Mouse (Mus musculus) embryonic facial prominence, embryonic 12.5 days (tissue): ENCODE data around the gene Klhdc2. TPM values are rescaled to one million over a fixed set of nuclear protein-coding genes. Genes with fewer than 3 reads are reported as not detected.

Experiments
- ATAC-seq: fragments of 200-750 bp; cut with Nextera tagmentation; 2 replicates; pipeline ENCODE4 v1.8.0; 2017; ENCODE audit not compliant: insufficient number of reproducible peaks, insufficient read depth, low FRiP score, low TSS enrichment
- H3K27ac ChIP-seq: fragments of 300-500 bp; sonication (generic); 2 replicates; pipeline ENCODE4 v1.5.1; 2016; ENCODE audit warnings: mild to moderate bottlenecking
- H3K27me3 ChIP-seq: fragments of 300-500 bp; sonication (generic); 2 replicates; pipeline ENCODE4 v1.6.1; 2016; ENCODE audit warnings: mild to moderate bottlenecking, moderate library complexity
- H3K36me3 ChIP-seq: fragments of 300-500 bp; sonication (generic); 2 replicates; pipeline ENCODE4 v1.6.1; 2016; ENCODE audit warnings: mild to moderate bottlenecking
- H3K4me1 ChIP-seq: fragments of 300-500 bp; sonication (generic); 2 replicates; pipeline ENCODE4 v1.6.1; 2016
- H3K4me2 ChIP-seq: fragments of 300-500 bp; sonication (generic); replicated peaks from 2 replicates; pipeline ENCODE4 v1.6.1; 2016; ENCODE audit warnings: mild to moderate bottlenecking, moderate library complexity
- H3K4me3 ChIP-seq: fragments of 300-500 bp; sonication (generic); 2 replicates; pipeline ENCODE4 v1.5.1; 2016; ENCODE audit warnings: mild to moderate bottlenecking
- H3K9ac ChIP-seq: fragments of 300-500 bp; sonication (generic); 2 replicates; pipeline ENCODE4 v1.6.1; 2016; ENCODE audit warnings: mild to moderate bottlenecking, moderate library complexity
- H3K9me3 ChIP-seq: fragments of 300-500 bp; sonication (generic); 2 replicates; pipeline ENCODE4 v1.6.1; 2016; ENCODE audit warnings: mild to moderate bottlenecking, moderate library complexity
- WGBS: fragments of 180-500 bp; shearing (Covaris S2); methylation state at CpG from one replicate; pipeline ENCODE4 v1.1.7; 2016; 5-methylcytosine and 5-hydroxymethylcytosine counted together
- polyA plus RNA-seq: library from polyadenylated mRNA; unstranded; fragments of >200 nt; fragmentation: Nextera tagmentation; extraction: Ambion mirVana; gene quantifications from 2 replicates; pipeline ENCODE4 v1.2.1, GENCODE M21; 2016

The Klhdc2 gene
- polyA plus RNA-seq, 1 experiment from 2014 or later: 199 TPM

GRCm38 (mm10) chr12:69304051-69304450, 7.6 kb downstream of the Klhdc2 start:
- Histone ChIP-seq H3K27ac (no peak overlapping the region), H3K27me3 (no peaks in the 10 kb centered on the region), H3K9me3 (no peaks in the 10 kb centered on the region), H3K36me3 (peaks cover 82% of the 10 kb centered on the region), H3K4me1 (peaks cover 7% of the 10 kb centered on the region), H3K4me3 (no peak overlapping the region), H3K4me2 (no peak overlapping the region), H3K9ac (no peak overlapping the region)
- ATAC-seq: no peak
- 95% methylated on average over 2 of the region's 2 CpGs for WGBS

- H3K36me3 ChIP-seq: peaks cover 93% of the 10 kb centered on the region
- H3K9ac ChIP-seq: no peak overlapping the region
- no peak overlapping the region for H3K4me3 ChIP-seq
- H3K9me3 ChIP-seq: no peaks in the 10 kb centered on the region
- WGBS: 94% methylated on average over 7 of the region's 7 CpGs
- H3K27me3 ChIP-seq: no peaks in the 10 kb centered on the region
- H3K4me2 ChIP-seq: no peak overlapping the region
- H3K4me1 ChIP-seq: no peaks in the 10 kb centered on the region
- H3K27ac ChIP-seq: no peak overlapping the region
- ATAC-seq: no peak
Measured at GRCm38 (mm10) chr12:69306333-69306732, 9.9 kb downstream of the Klhdc2 start.

- 94% methylated on average over 4 of the region's 4 CpGs for WGBS
- Histone ChIP-seq H3K4me2 (no peak overlapping the region), H3K27ac (no peak overlapping the region), H3K9me3 (no peaks in the 10 kb centered on the region), H3K4me3 (no peak overlapping the region), H3K27me3 (no peaks in the 10 kb centered on the region), H3K9ac (no peak overlapping the region), H3K36me3 (peaks cover 85% of the 10 kb centered on the region), H3K4me1 (no peaks in the 10 kb centered on the region)
- ATAC-seq: no peak
Measured at GRCm38 (mm10) chr12:69309659-69310058, 13.2 kb downstream of the Klhdc2 start.

GRCm38 (mm10) chr12:69318431-69318830, 21.9 kb downstream of the Klhdc2 start:
- Histone ChIP-seq H3K27me3 (no peaks in the 10 kb centered on the region), H3K27ac (no peak overlapping the region), H3K9ac (no peak overlapping the region), H3K4me1 (no peaks in the 10 kb centered on the region), H3K9me3 (no peaks in the 10 kb centered on the region), H3K4me3 (no peak overlapping the region), H3K36me3 (peaks cover 67% of the 10 kb centered on the region), H3K4me2 (no peak overlapping the region)
- no peak for ATAC-seq

GRCm38 (mm10) chr12:69331187-69331586, 34.7 kb downstream of the Klhdc2 start:
- Histone ChIP-seq H3K4me1 (no peaks in the 10 kb centered on the region), H3K4me2 (no peak overlapping the region), H3K4me3 (no peak overlapping the region), H3K9me3 (no peaks in the 10 kb centered on the region), H3K9ac (no peak overlapping the region), H3K27me3 (no peaks in the 10 kb centered on the region), H3K36me3 (peaks cover 49% of the 10 kb centered on the region), H3K27ac (no peak overlapping the region)
- 89% methylated on average over 3 of the region's 3 CpGs for WGBS
- ATAC-seq: no peak

GRCm38 (mm10) chr12:69332147-69332546, 35.7 kb downstream of the Klhdc2 start:
- H3K4me1 ChIP-seq: no peaks in the 10 kb centered on the region
- H3K4me2 ChIP-seq: no peak overlapping the region
- peaks cover 53% of the 10 kb centered on the region for H3K36me3 ChIP-seq
- H3K27ac ChIP-seq: no peak overlapping the region
- no peak overlapping the region for H3K9ac ChIP-seq
- no peak for ATAC-seq
- no peaks in the 10 kb centered on the region for H3K27me3 ChIP-seq
- H3K4me3 ChIP-seq: no peak overlapping the region
- H3K9me3 ChIP-seq: no peaks in the 10 kb centered on the region
- WGBS: 97% methylated on average over 1 of the region's 1 CpGs

- 86% methylated on average over 2 of the region's 2 CpGs for WGBS
- Histone ChIP-seq H3K4me2 (no peak overlapping the region), H3K27ac (no peak overlapping the region), H3K4me1 (no peaks in the 10 kb centered on the region), H3K27me3 (no peaks in the 10 kb centered on the region), H3K36me3 (peaks cover 53% of the 10 kb centered on the region), H3K9ac (no peak overlapping the region), H3K4me3 (no peak overlapping the region), H3K9me3 (no peaks in the 10 kb centered on the region)
- no peak for ATAC-seq
Measured at GRCm38 (mm10) chr12:69333547-69333946, 37.1 kb downstream of the Klhdc2 start.

- Histone ChIP-seq H3K27ac (no peak overlapping the region), H3K4me3 (no peak overlapping the region), H3K9ac (no peak overlapping the region), H3K27me3 (no peaks in the 10 kb centered on the region), H3K4me1 (no peaks in the 10 kb centered on the region), H3K9me3 (no peaks in the 10 kb centered on the region), H3K4me2 (no peak overlapping the region), H3K36me3 (peaks cover 61% of the 10 kb centered on the region)
- ATAC-seq: no peak
- 87% methylated on average over 2 of the region's 2 CpGs for WGBS
Measured at GRCm38 (mm10) chr12:69349928-69350327, 53.4 kb downstream of the Klhdc2 start.

GRCm38 (mm10) chr12:69351685-69352084, 55.2 kb downstream of the Klhdc2 start:
- no peak overlapping the region for H3K27ac ChIP-seq
- no peak overlapping the region for H3K4me3 ChIP-seq
- no peak overlapping the region for H3K4me2 ChIP-seq
- 91% methylated on average over 1 of the region's 1 CpGs for WGBS
- no peaks in the 10 kb centered on the region for H3K27me3 ChIP-seq
- no peaks in the 10 kb centered on the region for H3K4me1 ChIP-seq
- peaks cover 48% of the 10 kb centered on the region for H3K36me3 ChIP-seq
- H3K9ac ChIP-seq: no peak overlapping the region
- no peaks in the 10 kb centered on the region for H3K9me3 ChIP-seq
- no peak for ATAC-seq

- Histone ChIP-seq H3K36me3 (peaks cover 20% of the 10 kb centered on the region), H3K9me3 (no peaks in the 10 kb centered on the region), H3K4me3 (peak within 1 kb of the TSS; percentile 83), H3K27me3 (no peaks in the 10 kb centered on the region), H3K27ac (peak within 1 kb of the TSS; percentile 71), H3K4me1 (no peaks in the 10 kb centered on the region), H3K9ac (peak within 1 kb of the TSS; percentile 92), H3K4me2 (peak within 1 kb of the TSS; percentile 68)
- ATAC-seq: no peak
- under 1% methylated on average over 50 of the region's 50 CpGs for WGBS
Measured at GRCm38 (mm10) chr12:69356546-69357299, 60.2 kb downstream of the Klhdc2 start, which contains the start of gene Nemf. Gene Nemf, minus strand, starts transcription at chr12:69357165.

GRCm38 (mm10) chr12:69357300-69357646, 60.8 kb downstream of the Klhdc2 start:
- peak overlapping the region; percentile 92; the same call in 1 of the 2 replicates for H3K9ac ChIP-seq
- peak overlapping the region; percentile 68 for H3K4me2 ChIP-seq
- no peak for ATAC-seq
- peaks cover 16% of the 10 kb centered on the region for H3K36me3 ChIP-seq
- H3K4me1 ChIP-seq: 0 out of 2 replicates have a peak, but pooled peaks cover under 1% of the 10 kb centered on the region
- no peaks in the 10 kb centered on the region for H3K9me3 ChIP-seq
- no peak overlapping the region for H3K27ac ChIP-seq
- peak overlapping the region; percentile 83 for H3K4me3 ChIP-seq
- H3K27me3 ChIP-seq: no peaks in the 10 kb centered on the region
- 6% methylated on average over 13 of the region's 13 CpGs for WGBS
